Mouse (Mus musculus) bone marrow, adult 2 months (tissue): ENCODE results near the gene Olfr628. TPM values are rescaled to one million over a fixed set of nuclear protein-coding genes. Genes with fewer than 3 reads are reported as not detected.
"Not testable (repeated sequence)": the region's sequence is repeated elsewhere in the genome, so short reads cannot be mapped to it uniquely, and the experiment has no call there.

Source experiments
- H3K27ac ChIP-seq: fragments of 200-500 bp; 2 replicates; pipeline ENCODE4 v1.5.1; 2012; ENCODE audit warnings: low read depth, mild to moderate bottlenecking, control low read depth, inconsistent platforms, low read length; ENCODE audit not compliant: control insufficient read depth, poor library complexity, insufficient read depth
- H3K4me1 ChIP-seq: fragments of 200-500 bp; 2 replicates; pipeline ENCODE4 v1.6.1; 2011; ENCODE audit warnings: low read length; ENCODE audit not compliant: control insufficient read depth, insufficient read depth
- H3K4me3 ChIP-seq: fragments of 200-500 bp; replicated peaks from 2 replicates; pipeline ENCODE3; 2011; ENCODE audit warnings: mild to moderate bottlenecking, low read depth, low read length, control low read depth; ENCODE audit not compliant: control insufficient read depth
- CTCF ChIP-seq: fragments of 200-500 bp; IDR thresholded peaks from 2 replicates; pipeline ENCODE4 v1.5.1; 2011; ENCODE audit warnings: low read length, control low read depth; ENCODE audit not compliant: control insufficient read depth, insufficient read depth
- POLR2A ChIP-seq: fragments of 200-500 bp; IDR thresholded peaks from 2 replicates; pipeline ENCODE4 v1.6.1; 2011; ENCODE audit warnings: low read depth, mild to moderate bottlenecking, control low read depth, low read length, borderline replicate concordance; ENCODE audit not compliant: control insufficient read depth
- WGBS: fragments of 180-500 bp; shearing (Covaris S2); methylation state at CpG from one replicate; pipeline ENCODE4 v1.1.7; 2018; 5-methylcytosine and 5-hydroxymethylcytosine counted together
- polyA plus RNA-seq: library from polyadenylated mRNA; stranded (reverse); fragments of >200 nt; gene quantifications from 2 replicates; pipeline ENCODE4 v1.2.4, GENCODE M21; 2011; ENCODE audit warnings: low replicate concordance; ENCODE audit not compliant: missing spikeins, insufficient read depth, insufficient read length

The Olfr628 gene
- polyA plus RNA-seq: not detected in 2 replicates

DNA sequence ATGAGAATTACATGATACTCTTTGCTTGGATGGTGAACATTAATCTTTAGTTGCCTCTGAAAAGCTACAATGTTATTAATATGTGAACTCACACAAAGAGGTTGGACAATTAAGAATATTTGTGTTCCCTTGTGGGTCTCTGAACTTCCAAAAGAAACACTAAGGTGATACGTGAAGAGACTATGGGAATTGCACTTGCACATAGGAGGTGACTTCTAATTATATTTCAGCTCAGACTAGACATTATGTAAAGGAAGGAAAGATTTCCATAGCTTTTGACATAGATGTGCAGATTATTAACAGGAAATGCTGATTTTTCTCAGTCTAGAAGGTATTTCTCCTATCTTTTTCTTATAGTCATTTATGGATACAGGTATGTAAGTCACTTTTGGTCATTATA is at the start of gene Olfr628:
Gene Olfr628, plus strand, starts transcription at position 301 of the 400 bp plus-strand sequence.
- H3K4me1 ChIP-seq: no peaks in the 10 kb centered on the region
- TF ChIP-seq CTCF: no peak
- TF ChIP-seq POLR2A: no peak
- no peak within 1 kb of the TSS for H3K27ac ChIP-seq
- WGBS: 79% methylated on average over 1 of the region's 1 CpGs
- H3K4me3 ChIP-seq: no peak within 1 kb of the TSS

DNA sequence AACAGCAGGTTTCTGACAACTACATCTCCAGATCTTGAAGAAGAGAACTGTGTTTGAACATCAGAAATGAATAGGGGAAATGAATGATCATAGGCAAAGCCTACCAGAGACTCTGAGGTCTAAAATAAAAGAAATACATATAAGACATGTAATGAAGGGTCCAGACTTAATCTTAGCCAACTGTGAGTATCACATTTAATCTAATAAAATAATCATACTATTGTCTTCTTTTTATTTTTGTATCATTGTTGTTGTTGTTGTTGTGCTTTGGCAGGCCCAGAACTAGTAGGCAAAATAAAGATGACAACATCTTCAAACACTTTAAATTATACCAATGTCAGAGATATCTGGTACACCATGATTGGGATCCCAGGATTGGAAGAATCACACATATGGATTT is 47.8 kb upstream of the Olfr628 start, which contains the start of gene Olfr625-ps1:
Gene Olfr625-ps1, plus strand, starts transcription at position 301 of the 400 bp plus-strand sequence.
- no peaks in the 10 kb centered on the region for H3K4me1 ChIP-seq
- TF ChIP-seq POLR2A: no peak
- TF ChIP-seq CTCF: no peak
- no peak within 1 kb of the TSS for H3K27ac ChIP-seq
- H3K4me3 ChIP-seq: no peak within 1 kb of the TSS

DNA sequence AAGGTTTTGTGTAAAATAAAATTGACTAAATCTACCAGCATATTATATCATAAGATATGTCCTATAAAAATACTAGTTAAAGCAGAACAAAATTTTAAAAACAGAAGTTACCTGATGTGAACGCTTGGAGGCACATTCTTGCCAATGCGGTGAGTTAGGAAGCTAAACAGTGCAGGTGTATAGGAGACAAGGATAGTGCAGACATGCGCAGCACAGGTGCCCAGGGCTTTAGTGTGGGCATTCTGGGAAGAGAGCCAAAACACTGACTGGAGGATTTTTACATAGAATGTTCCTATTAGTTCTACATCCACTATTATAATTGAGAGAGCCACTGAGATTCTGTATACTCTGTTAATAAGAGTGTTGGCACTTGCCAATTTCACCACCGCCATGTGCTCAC is 30.7 kb upstream of the Olfr628 start:
- no peaks in the 10 kb centered on the region for H3K4me1 ChIP-seq
- no peak overlapping the region for H3K4me3 ChIP-seq
- TF ChIP-seq CTCF (no peak), POLR2A (no peak)
- no peak overlapping the region for H3K27ac ChIP-seq
- 78% methylated on average over 4 of the region's 4 CpGs for WGBS

DNA sequence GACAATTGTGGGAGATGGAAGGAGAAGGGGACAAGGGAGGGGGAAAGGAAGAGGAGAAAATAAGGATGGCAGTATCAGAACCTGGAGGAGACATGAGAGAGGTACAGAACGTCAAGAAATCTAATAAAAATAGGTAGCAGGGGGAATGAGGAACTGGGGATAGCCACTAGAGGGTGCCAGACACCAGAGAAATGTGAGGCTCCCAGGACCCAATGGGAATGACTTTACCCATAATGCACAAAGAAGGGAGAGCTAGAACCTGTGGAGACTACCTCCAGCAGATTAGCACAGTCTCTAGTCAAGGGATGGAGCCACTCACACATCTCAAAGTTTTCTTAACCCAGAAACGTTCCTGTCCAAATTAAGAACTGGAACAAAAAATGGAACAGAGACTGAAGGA is 18.1 kb upstream of the Olfr628 start:
- Histone ChIP-seq H3K27ac (no peak overlapping the region), H3K4me3 (no peak overlapping the region), H3K4me1 (no peaks in the 10 kb centered on the region)
- peak; percentile 49; the same call in 1 of the 2 replicates for TF ChIP-seq CTCF
- TF ChIP-seq POLR2A: no peak
- 31% methylated on average over 2 of the region's 2 CpGs for WGBS

DNA sequence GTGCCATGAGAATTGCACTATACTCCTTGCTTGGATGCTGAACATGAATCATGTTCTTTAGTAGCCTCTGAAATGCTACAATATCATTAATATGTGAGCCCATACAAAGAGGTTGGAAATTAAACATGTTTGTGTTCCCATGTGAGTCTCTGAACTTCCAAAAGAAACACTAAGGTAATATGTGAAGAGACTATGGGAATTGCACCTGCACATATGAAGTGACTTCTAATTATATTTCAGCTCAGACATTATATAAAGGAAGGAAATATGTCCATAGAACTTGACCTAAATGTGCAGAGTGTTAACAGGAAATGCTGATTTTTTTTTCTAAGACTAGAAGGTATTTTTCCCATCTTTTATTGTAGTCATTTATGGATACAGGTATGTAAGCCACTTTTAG is 15.8 kb upstream of the Olfr628 start, which contains the start of gene Olfr243:
Gene Olfr243, plus strand, starts transcription at position 301 of the 400 bp plus-strand sequence.
- Histone ChIP-seq H3K4me3 (no peak within 1 kb of the TSS), H3K27ac (no peak within 1 kb of the TSS), H3K4me1 (no peaks in the 10 kb centered on the region)
- TF ChIP-seq CTCF: no peak

DNA sequence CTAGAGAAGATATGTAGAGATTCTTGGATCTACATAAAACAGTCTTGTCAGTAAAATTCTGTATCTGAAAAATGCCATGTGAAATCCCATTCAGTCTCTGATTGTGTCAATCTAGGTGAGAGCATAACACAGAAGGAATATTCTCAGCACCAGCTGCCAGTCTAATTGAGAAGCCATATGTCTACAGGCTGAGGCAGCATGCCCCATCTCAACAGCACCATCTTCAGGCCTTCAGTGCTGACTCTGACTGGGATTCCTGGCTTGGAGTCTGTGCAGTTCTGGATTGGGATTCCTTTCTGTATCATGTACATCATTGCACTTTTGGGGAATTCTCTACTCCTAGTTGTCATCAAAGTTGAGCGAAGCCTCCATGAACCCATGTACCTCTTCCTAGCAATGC is 13.8 kb upstream of the Olfr628 start:
- H3K4me3 ChIP-seq, H3K27ac ChIP-seq, H3K4me1 ChIP-seq: not testable (repeated sequence)
- WGBS: 81% methylated on average over 1 of the region's 1 CpGs

DNA sequence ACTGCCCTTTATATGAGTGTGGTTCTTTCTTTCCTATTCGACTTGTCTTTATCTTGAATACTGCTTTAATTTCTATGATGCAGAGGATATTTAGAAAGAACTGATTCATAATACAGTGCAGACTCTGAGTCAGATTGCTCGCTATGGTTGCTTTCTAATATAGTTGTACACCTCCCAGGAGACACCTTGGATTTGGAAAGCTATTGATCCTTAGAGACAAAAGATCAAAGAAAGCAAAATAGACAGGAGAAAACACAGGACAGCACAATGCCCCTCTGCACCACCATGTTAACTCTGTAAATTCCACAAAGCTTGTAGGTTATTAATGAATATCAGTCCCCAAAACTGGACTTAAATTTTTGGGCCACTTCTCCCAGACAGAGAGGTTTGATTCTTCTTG is 14.7 kb downstream of the Olfr628 start, which contains the start of gene Olfr629:
Gene Olfr629, minus strand, starts transcription at position 101 of the 400 bp plus-strand sequence.
- Histone ChIP-seq H3K27ac (no peak within 1 kb of the TSS), H3K4me1 (no peaks in the 10 kb centered on the region), H3K4me3 (no peak within 1 kb of the TSS)
- TF ChIP-seq POLR2A: no peak
- no peak for TF ChIP-seq CTCF
- 73% methylated on average over 2 of the region's 2 CpGs for WGBS

DNA sequence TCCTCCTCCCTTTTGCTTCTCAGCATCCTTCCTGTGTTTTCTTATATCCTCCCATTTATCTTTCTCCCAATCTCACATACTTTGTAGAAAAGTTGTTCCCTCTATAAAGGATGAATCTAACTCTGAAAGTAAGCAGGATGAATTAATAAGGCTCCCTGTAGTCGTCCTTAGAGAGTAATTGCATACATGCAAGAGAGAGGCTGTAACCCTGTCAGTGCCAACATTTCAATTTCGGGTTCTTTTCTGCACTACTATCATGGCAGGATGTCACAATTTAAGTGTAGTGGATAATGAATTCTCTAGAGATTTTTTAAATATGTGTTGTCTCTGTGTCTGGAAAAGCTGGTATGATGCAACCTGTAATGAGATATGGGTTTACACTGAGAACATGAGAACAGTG is 27.1 kb downstream of the Olfr628 start, which contains the start of gene Olfr630:
Gene Olfr630, minus strand, starts transcription at position 101 of the 400 bp plus-strand sequence.
- Histone ChIP-seq H3K4me3 (no peak within 1 kb of the TSS), H3K4me1 (no peaks in the 10 kb centered on the region), H3K27ac (no peak within 1 kb of the TSS)
- TF ChIP-seq CTCF: no peak
- TF ChIP-seq POLR2A: no peak
- WGBS: 59% methylated on average over 2 of the region's 2 CpGs

DNA sequence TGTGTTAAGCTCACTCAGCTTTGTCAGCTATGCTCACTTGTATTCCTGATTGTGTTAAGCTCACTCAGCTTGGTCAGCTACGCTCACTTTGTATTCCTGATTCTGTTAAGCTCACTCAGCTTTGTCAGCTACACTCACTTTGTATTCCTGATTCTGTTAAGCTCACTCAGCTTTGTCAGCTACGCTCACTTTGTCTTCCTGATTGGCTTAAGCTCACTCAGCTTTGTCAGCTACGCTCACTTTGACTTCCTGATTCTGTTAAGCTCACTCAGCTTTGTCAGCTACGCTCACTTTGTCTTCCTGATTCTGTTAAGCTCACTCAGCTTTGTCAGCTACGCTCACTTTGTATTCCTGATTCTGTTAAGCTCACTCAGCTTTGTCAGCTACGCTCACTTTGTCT is 32.0 kb downstream of the Olfr628 start:
- not testable (repeated sequence) for H3K4me1 ChIP-seq, H3K27ac ChIP-seq, H3K4me3 ChIP-seq
- WGBS: 11% methylated on average over 6 of the region's 6 CpGs

DNA sequence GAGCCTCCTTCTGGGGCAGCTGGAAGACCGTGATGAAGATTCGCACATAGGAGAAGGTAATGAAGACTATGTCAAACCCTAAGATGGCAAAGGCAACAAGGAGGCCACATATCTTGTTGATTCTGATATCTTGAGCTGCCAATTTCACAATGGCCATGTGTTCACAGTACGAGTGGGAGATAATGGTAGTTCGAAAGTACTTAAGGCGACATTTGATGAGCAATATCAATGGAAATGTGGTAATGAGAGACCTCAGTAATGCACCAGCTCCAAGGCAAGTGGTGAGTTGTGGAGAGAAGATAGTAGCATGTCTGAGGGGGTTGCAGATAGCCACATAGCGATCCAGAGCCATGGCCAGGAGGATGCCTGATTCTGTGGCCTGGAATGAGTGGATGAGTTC is 37.5 kb downstream of the Olfr628 start:
- H3K4me1 ChIP-seq, H3K27ac ChIP-seq, H3K4me3 ChIP-seq: not testable (repeated sequence)
- WGBS: 67% methylated on average over 6 of the region's 6 CpGs
